Mouse (Mus musculus): ENCODE results near the gene Rho.

Rho gene

GRCm38 (mm10) chr6:115915601-115916445 lies 15.7 kb upstream of the Rho start:
- DNase-seq, result no peak

- DNase-seq, result no peak
Observed at GRCm38 (mm10) chr6:115916611-115917010, 14.9 kb upstream of the Rho start.

- no peak for DNase-seq
Observed at GRCm38 (mm10) chr6:115918615-115919014, 12.9 kb upstream of the Rho start.

- no peak for DNase-seq
Observed at GRCm38 (mm10) chr6:115919876-115920275, 11.7 kb upstream of the Rho start.

GRCm38 (mm10) chr6:115924829-115925228 lies 6.7 kb upstream of the Rho start:
- DNase-seq, result no peak

- no peak for DNase-seq
Observed at GRCm38 (mm10) chr6:115926416-115926815, 5.1 kb upstream of the Rho start.

- no peak for DNase-seq
Observed at GRCm38 (mm10) chr6:115927292-115928242, 4.0 kb upstream of the Rho start.

- DNase-seq, result no peak
Observed at GRCm38 (mm10) chr6:115930018-115930417, 1.5 kb upstream of the Rho start.

- no peak for DNase-seq
Observed at GRCm38 (mm10) chr6:115932391-115932790, 843 bp downstream of the Rho start.

- no peak for DNase-seq
Observed at GRCm38 (mm10) chr6:115935544-115935943, 4.0 kb downstream of the Rho start.

- DNase-seq, result no peak
Observed at GRCm38 (mm10) chr6:115938011-115938410, 6.5 kb downstream of the Rho start.

GRCm38 (mm10) chr6:115938798-115939197 lies 7.2 kb downstream of the Rho start:
- DNase-seq, result no peak

GRCm38 (mm10) chr6:115940603-115941002 lies 9.1 kb downstream of the Rho start:
- no peak for DNase-seq

- DNase-seq, result peak in 1 of 2 experiments; percentile 61
Observed at GRCm38 (mm10) chr6:115941128-115941527, 9.6 kb downstream of the Rho start.

GRCm38 (mm10) chr6:115943498-115944427 lies 12.2 kb downstream of the Rho start:
- no peak for DNase-seq

- DNase-seq, result no peak
Observed at GRCm38 (mm10) chr6:115944638-115945037, 13.1 kb downstream of the Rho start, which contains the start of gene H1foo. H1foo (plus strand) TSS chr6:115944938.

GRCm38 (mm10) chr6:115945633-115946032 lies 14.1 kb downstream of the Rho start:
- no peak for DNase-seq

GRCm38 (mm10) chr6:115946389-115946788 lies 14.8 kb downstream of the Rho start:
- DNase-seq, result no peak

GRCm38 (mm10) chr6:115954506-115955074 lies 23.0 kb downstream of the Rho start:
- DNase-seq, result no peak

- DNase-seq, result no peak
Observed at GRCm38 (mm10) chr6:115955169-115955568, 23.6 kb downstream of the Rho start.

- no peak for DNase-seq
Observed at GRCm38 (mm10) chr6:115955664-115956063, 24.1 kb downstream of the Rho start.

GRCm38 (mm10) chr6:115956418-115956921 lies 24.9 kb downstream of the Rho start:
- no peak for DNase-seq
